8 mouse cellular contexts compared by ENCODE assay signal in genomic region chr1:132138576-132139415, GRCm38 (mm10). TPM values are rescaled to one million over a fixed set of nuclear protein-coding genes. Genes with fewer than 3 reads are reported as not detected.
DNase-seq lines count a peak whose midpoint lies in the region; ATAC-seq and TF ChIP-seq lines count a peak whose summit lies in the region.

No protein-coding gene starts in this region.

- H3K4me1 ChIP-seq in kidney, adult 2 months (ENCODE audit: control insufficient read depth, insufficient read depth, low read length): peaks cover 22% of the 10 kb centered on the region; the same call in 1 of the 2 replicates
- H3K4me1 ChIP-seq in bone marrow, adult 2 months (ENCODE audit: control insufficient read depth, insufficient read depth, low read length): no peaks in the 10 kb centered on the region; the same call in none of the 2 replicates
- peaks cover 4% of the 10 kb centered on the region; the same call in 1 of the 2 replicates for H3K4me1 ChIP-seq in intestine, embryonic 14.5 days (replicated peaks; ENCODE audit: control insufficient read depth, insufficient read depth, low read length)
- peaks cover 9% of the 10 kb centered on the region; the same call in 1 of the 2 replicates for H3K4me1 ChIP-seq in midbrain, postnatal 0 days (ENCODE audit: insufficient read depth, low read length)

- WGBS in kidney, adult 2 months: 7% methylated on average over 35 of the region's 35 CpGs
- WGBS in bone marrow, adult 2 months: 6% methylated on average over 35 of the region's 35 CpGs
- 4% methylated on average over 35 of the region's 35 CpGs for WGBS in intestine, embryonic 14.5 days
- WGBS in midbrain, postnatal 0 days: 7% methylated on average over 33 of the region's 35 CpGs

- peak overlapping the region; percentile 54 for H3K9ac ChIP-seq in intestine, embryonic 14.5 days (ENCODE audit: low read length)
- peak overlapping the region; percentile 75 for H3K9ac ChIP-seq in midbrain, postnatal 0 days (replicated peaks; ENCODE audit: low read length, poor library complexity, severe bottlenecking)

- TF ChIP-seq CTCF in kidney, adult 2 months (conservative IDR thresholded peaks at IDR 0.05; ENCODE audit: insufficient read depth, insufficient read length, low read depth, low read length): no peak
- no peak for TF ChIP-seq CTCF in bone marrow, adult 2 months (IDR thresholded peaks at IDR 0.05; ENCODE audit: control insufficient read depth, insufficient read depth, low read length)
- no peak for TF ChIP-seq CTCF in midbrain, postnatal 0 days (IDR thresholded peaks at IDR 0.05)

- peak overlapping the region; percentile 72 for H3K27ac ChIP-seq in kidney, adult 2 months (ENCODE audit: insufficient read depth, low read depth, low read length)
- no peak overlapping the region for H3K27ac ChIP-seq in bone marrow, adult 2 months (ENCODE audit: control insufficient read depth, insufficient read depth, low read depth, low read length, poor library complexity)
- H3K27ac ChIP-seq in intestine, embryonic 14.5 days (ENCODE audit: low read depth): no peak overlapping the region
- no peak overlapping the region for H3K27ac ChIP-seq in midbrain, postnatal 0 days (ENCODE audit: low read depth, low read length)

- peak overlapping the region; percentile 67 for H3K4me3 ChIP-seq in kidney, adult 2 months (ENCODE audit: insufficient read depth, low read depth, low read length)
- peak overlapping the region; percentile 8 for H3K4me3 ChIP-seq in bone marrow, adult 2 months (replicated peaks; ENCODE audit: control insufficient read depth, low read depth, low read length)
- H3K4me3 ChIP-seq in intestine, embryonic 14.5 days (ENCODE audit: low read depth, low read length): peak overlapping the region; percentile 56
- H3K4me3 ChIP-seq in midbrain, postnatal 0 days (ENCODE audit: low read depth, low read length): peak overlapping the region; percentile 62

- H3K36me3 ChIP-seq in kidney, adult 2 months (ENCODE audit: control insufficient read depth, insufficient read depth, low read length): no peaks in the 10 kb centered on the region
- H3K36me3 ChIP-seq in intestine, embryonic 14.5 days (ENCODE audit: control insufficient read depth, insufficient read depth, low read length): no peaks in the 10 kb centered on the region
- no peaks in the 10 kb centered on the region for H3K36me3 ChIP-seq in midbrain, postnatal 0 days (ENCODE audit: insufficient read depth, low read length)

- peak overlapping the region; percentile 98 for H3K4me2 ChIP-seq in intestine, embryonic 14.5 days (ENCODE audit: low read length)
- peak overlapping the region; percentile 99 for H3K4me2 ChIP-seq in midbrain, postnatal 0 days (ENCODE audit: low read depth, low read length, poor library complexity, severe bottlenecking)

- DNase-seq in kidney, adult 2 months: no peak
- no peak for DNase-seq in kidney, adult 18-20 months
- peak; percentile 69 for DNase-seq in intestine, embryonic 14.5 days (ENCODE audit: low spot score)
- no peak for DNase-seq in midbrain, postnatal 0 days (ENCODE audit: low spot score)
- DNase-seq in layer of hippocampus, adult 18-20 months (ENCODE audit: low spot score in 2 of 2): no peak
- DNase-seq in cerebellum, postnatal 36 days: no peak
- no peak for DNase-seq in thymus, postnatal 4 days

- H3K9me3 ChIP-seq in intestine, embryonic 14.5 days (ENCODE audit: control insufficient read depth, low read length): no peaks in the 10 kb centered on the region
- no peaks in the 10 kb centered on the region for H3K9me3 ChIP-seq in midbrain, postnatal 0 days (ENCODE audit: low read length)

- ATAC-seq in intestine, embryonic 14.5 days (replicated peaks; ENCODE audit: low FRiP score, low TSS enrichment, low read depth): peak; percentile 12
- ATAC-seq in midbrain, postnatal 0 days (ENCODE audit: low FRiP score): no peak

- H3K27me3 ChIP-seq in kidney, adult 2 months (replicated peaks; ENCODE audit: control insufficient read depth, insufficient read depth, low read length): no peaks in the 10 kb centered on the region
- H3K27me3 ChIP-seq in intestine, embryonic 14.5 days (replicated peaks; ENCODE audit: control insufficient read depth, insufficient read depth, low read length): peaks cover 2% of the 10 kb centered on the region; the same call in 1 of the 2 replicates
- H3K27me3 ChIP-seq in midbrain, postnatal 0 days (ENCODE audit: insufficient read depth, low read length): no peaks in the 10 kb centered on the region

- TF ChIP-seq POLR2A in kidney, adult 2 months (IDR thresholded peaks at IDR 0.05; ENCODE audit: low read depth, low read length): no peak
- TF ChIP-seq POLR2A in bone marrow, adult 2 months (IDR thresholded peaks at IDR 0.05; ENCODE audit: borderline replicate concordance, control insufficient read depth, low read depth, low read length): no peak

RNA-seq across cellular contexts. Expression of gene Cdk18, which starts 0.7 kb away (rescaled TPM):
- 69.3 and 73.8 TPM in 2 replicates for polyA plus RNA-seq in kidney, adult 2 months (2012; rRNA removed)
- polyA plus RNA-seq in bone marrow, adult 2 months (2011; ENCODE audit: insufficient read depth, insufficient read length, low replicate concordance, missing spikeins): 1.3 and 3.8 TPM in 2 replicates
- polyA plus RNA-seq in intestine, embryonic 14.5 days (2014; fragmentation: Nextera tagmentation; extraction: Ambion mirVana): 7.6 and 7.7 TPM in 2 replicates
- 3.5 and 7.2 TPM in 2 replicates for total RNA-seq in midbrain, postnatal 0 days (2014; rRNA removed)
- polyA plus RNA-seq in midbrain, postnatal 0 days (2015; fragmentation: Nextera tagmentation; extraction: Ambion mirVana): 2.4 and 3.1 TPM in 2 replicates
- 10 to 100 TPM; 21.7 to 29.2 TPM for total RNA-seq in layer of hippocampus, adult 18-20 months (2021)

RNA-seq across cellular contexts. Expression of gene Lemd1, which starts 52.4 kb away (rescaled TPM):
- polyA plus RNA-seq in kidney, adult 2 months (2012; rRNA removed): not detected in 2 replicates
- not detected in 2 replicates for polyA plus RNA-seq in bone marrow, adult 2 months (2011; ENCODE audit: insufficient read depth, insufficient read length, low replicate concordance, missing spikeins)
- polyA plus RNA-seq in intestine, embryonic 14.5 days (2014; fragmentation: Nextera tagmentation; extraction: Ambion mirVana): 0.27 and 0.52 TPM in 2 replicates
- total RNA-seq in midbrain, postnatal 0 days (2014; rRNA removed): 9.3 and 12.6 TPM in 2 replicates
- 11.3 and 12.6 TPM in 2 replicates for polyA plus RNA-seq in midbrain, postnatal 0 days (2015; fragmentation: Nextera tagmentation; extraction: Ambion mirVana)
- total RNA-seq in layer of hippocampus, adult 18-20 months (2021): under 1 TPM in 1 of 2 experiments, not detected in 1; 0.32 TPM

RNA-seq across cellular contexts. Expression of gene AC124108.1, which starts 52.5 kb away (rescaled TPM):
- polyA plus RNA-seq in kidney, adult 2 months (2012; rRNA removed): not detected in 2 replicates
- not detected in 2 replicates for polyA plus RNA-seq in bone marrow, adult 2 months (2011; ENCODE audit: insufficient read depth, insufficient read length, low replicate concordance, missing spikeins)
- 0.09 TPM in 1 of 2 replicates, not detected in the other for polyA plus RNA-seq in intestine, embryonic 14.5 days (2014; fragmentation: Nextera tagmentation; extraction: Ambion mirVana)
- total RNA-seq in midbrain, postnatal 0 days (2014; rRNA removed): 3.9 and 6.9 TPM in 2 replicates
- 0.50 and 0.54 TPM in 2 replicates for polyA plus RNA-seq in midbrain, postnatal 0 days (2015; fragmentation: Nextera tagmentation; extraction: Ambion mirVana)
- under 1 TPM; 0.45 to 0.48 TPM for total RNA-seq in layer of hippocampus, adult 18-20 months (2021)

Comparison
In these comparisons a context has a peak if more than half of its experiments do, and no peak if none do; other contexts are left out.
1. H3K4me3 ChIP-seq: peak in every context shown above with its lines; median percentile 67 in kidney, adult 2 months; 62 in midbrain, postnatal 0 days; 56 in intestine, embryonic 14.5 days; 8 in bone marrow, adult 2 months.